Mouse (Mus musculus): Measurements from ENCODE around the gene 4930430F08Rik. TPM values are rescaled to one million over a fixed set of nuclear protein-coding genes. Genes with fewer than 3 reads are reported as not detected.

4930430F08Rik gene
- polyA plus RNA-seq (2015; fragmentation: Nextera tagmentation; extraction: Ambion mirVana), result 14.4 and 17.8 TPM in 2 replicates

DNA sequence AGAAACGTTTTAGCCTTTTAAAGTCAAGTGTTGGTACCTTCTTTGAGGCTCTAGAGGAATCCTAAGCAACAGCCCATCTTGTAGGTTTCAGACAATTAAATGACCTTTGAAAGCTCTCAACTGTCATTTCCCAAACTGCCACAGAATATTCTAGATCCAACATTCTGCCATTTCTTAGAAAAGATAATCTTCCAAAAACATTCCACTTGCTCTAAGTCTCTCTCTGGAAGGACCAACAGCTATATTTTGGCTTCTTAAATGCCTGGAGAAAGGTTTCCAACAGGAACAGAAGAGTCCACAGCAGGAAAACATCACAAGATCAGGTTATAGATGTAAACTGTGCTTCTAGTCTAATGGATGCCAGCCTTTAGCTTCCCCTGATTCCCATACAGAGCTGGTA lies at the start of gene 4930430F08Rik, which contains the start of gene 1700017N19Rik:
Gene 4930430F08Rik (minus strand): TSS at position 101 of the 400 bp plus-strand sequence.
Gene 1700017N19Rik (plus strand): TSS at position 162 of the 400 bp plus-strand sequence.
- H3K9me3 ChIP-seq (ENCODE audit: control insufficient read depth, low read length), result no peaks in the 10 kb centered on the region
- 72% methylated on average over 1 of the region's 1 CpGs for WGBS
- ATAC-seq, result no peak
- H3K4me2 ChIP-seq (ENCODE audit: low read length), result peak within 1 kb of the TSS; percentile 87
- H3K36me3 ChIP-seq (ENCODE audit: control insufficient read depth, insufficient read depth, low read length), result no peaks in the 10 kb centered on the region
- H3K4me1 ChIP-seq (ENCODE audit: control insufficient read depth, insufficient read depth, low read depth, low read length), result peaks cover 6% of the 10 kb centered on the region; the same call in 1 of the 2 replicates
- H3K27me3 ChIP-seq (replicated peaks; ENCODE audit: control insufficient read depth, insufficient read depth, low read length), result no peaks in the 10 kb centered on the region
- H3K27ac ChIP-seq (ENCODE audit: low read depth, low read length), result no peak within 1 kb of the TSS
- H3K9ac ChIP-seq (ENCODE audit: low read depth, low read length), result no peak within 1 kb of the TSS; the same call in 1 of the 2 replicates
- H3K4me3 ChIP-seq (ENCODE audit: low read length), result peak within 1 kb of the TSS; percentile 91

DNA sequence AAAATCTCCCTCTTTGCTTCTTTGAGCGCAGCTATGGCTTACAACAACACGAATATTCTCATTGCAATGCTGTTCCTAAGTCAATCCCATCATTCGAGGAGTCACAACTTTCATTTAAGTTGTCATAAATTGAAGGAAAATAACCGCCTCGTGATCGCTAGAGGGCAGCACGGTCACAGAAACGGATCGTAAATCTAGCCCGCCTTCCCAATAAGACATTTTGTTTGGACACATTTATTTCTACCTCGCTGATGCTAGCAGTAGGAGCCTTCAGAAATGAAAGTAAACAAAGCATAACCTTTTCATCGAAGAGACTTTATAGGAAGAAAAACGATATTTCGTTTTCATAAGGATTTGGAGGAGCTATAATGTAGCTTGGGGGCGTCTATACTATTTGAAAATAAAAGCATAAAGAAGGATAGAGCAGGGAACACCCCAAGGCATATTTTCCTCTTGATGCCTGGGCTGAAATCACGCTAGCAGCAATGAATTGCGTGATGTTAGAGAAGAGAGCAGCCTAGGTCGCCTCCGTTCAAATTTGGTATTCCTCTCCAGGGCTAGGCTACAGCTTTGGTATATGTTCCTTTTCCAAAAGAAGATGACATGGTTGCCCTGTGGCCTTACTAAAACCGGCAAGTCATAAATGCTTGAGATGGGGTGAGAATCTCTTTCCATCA lies 39.7 kb upstream of the 4930430F08Rik start:
- Histone ChIP-seq H3K4me1 (ENCODE audit: control insufficient read depth, insufficient read depth, low read depth, low read length) (no peaks in the 10 kb centered on the region), H3K9ac (ENCODE audit: low read depth, low read length) (peak overlapping the region; percentile 48), H3K9me3 (ENCODE audit: control insufficient read depth, low read length) (no peaks in the 10 kb centered on the region), H3K27ac (ENCODE audit: low read depth, low read length) (peak overlapping the region; percentile 71), H3K4me2 (ENCODE audit: low read length) (peak overlapping the region; percentile 49), H3K36me3 (ENCODE audit: control insufficient read depth, insufficient read depth, low read length) (no peaks in the 10 kb centered on the region), H3K4me3 (ENCODE audit: low read length) (0 out of 2 replicates have a peak overlapping the region, but pooled peaks have one; percentile 15), H3K27me3 (replicated peaks; ENCODE audit: control insufficient read depth, insufficient read depth, low read length) (no peaks in the 10 kb centered on the region)
- 23% methylated on average over 20 of the region's 20 CpGs for WGBS
- peak; percentile 89 for ATAC-seq

DNA sequence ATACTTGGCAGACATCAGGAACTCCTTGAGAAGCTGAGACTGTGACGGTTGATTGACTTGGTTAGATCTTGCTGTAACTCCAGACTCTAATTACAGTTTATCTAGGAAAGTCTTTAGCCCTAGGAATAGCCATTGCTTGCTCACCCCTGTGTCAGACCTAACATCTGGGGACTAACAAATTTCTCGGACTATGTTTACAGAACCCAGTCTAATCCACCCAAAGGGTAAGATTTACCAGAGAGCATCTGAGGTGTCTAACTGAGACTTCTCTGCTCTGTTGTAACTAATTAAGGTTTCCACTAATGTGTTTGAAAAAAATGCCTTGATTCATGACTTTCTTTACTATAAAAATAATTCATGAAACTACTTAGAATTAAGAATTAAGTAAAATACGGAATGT lies 32.3 kb upstream of the 4930430F08Rik start:
- Histone ChIP-seq H3K36me3 (ENCODE audit: control insufficient read depth, insufficient read depth, low read length) (no peaks in the 10 kb centered on the region), H3K27me3 (replicated peaks; ENCODE audit: control insufficient read depth, insufficient read depth, low read length) (no peaks in the 10 kb centered on the region), H3K4me2 (ENCODE audit: low read length) (no peak overlapping the region), H3K27ac (ENCODE audit: low read depth, low read length) (no peak overlapping the region), H3K9me3 (ENCODE audit: control insufficient read depth, low read length) (no peaks in the 10 kb centered on the region), H3K4me3 (ENCODE audit: low read length) (no peak overlapping the region), H3K4me1 (ENCODE audit: control insufficient read depth, insufficient read depth, low read depth, low read length) (no peaks in the 10 kb centered on the region), H3K9ac (ENCODE audit: low read depth, low read length) (no peak overlapping the region)
- ATAC-seq, result no peak
- WGBS, result 91% methylated on average over 3 of the region's 3 CpGs

DNA sequence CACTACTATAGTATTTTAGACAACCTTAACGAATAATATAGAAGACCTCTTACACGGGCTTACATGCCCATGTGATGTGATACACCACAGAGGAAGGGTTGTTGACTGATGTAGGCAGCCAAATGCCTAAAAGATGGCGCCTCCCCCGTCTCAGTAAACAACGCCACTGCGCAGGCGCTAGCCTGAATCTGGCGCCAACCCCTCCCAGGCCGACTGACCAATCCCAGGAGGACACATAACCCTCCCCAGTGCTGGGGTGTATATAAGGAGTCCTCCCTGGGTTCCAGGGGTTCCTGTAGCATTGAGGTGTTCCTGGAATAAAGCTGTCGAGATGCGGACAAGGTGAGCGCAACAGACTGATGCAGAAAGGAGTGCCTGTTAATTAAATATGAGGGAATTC lies 29.8 kb upstream of the 4930430F08Rik start:
- Histone ChIP-seq H3K27me3 (replicated peaks; ENCODE audit: control insufficient read depth, insufficient read depth, low read length) (no peaks in the 10 kb centered on the region), H3K4me2 (ENCODE audit: low read length) (no peak overlapping the region), H3K27ac (ENCODE audit: low read depth, low read length) (no peak overlapping the region), H3K4me3 (ENCODE audit: low read length) (no peak overlapping the region), H3K9ac (ENCODE audit: low read depth, low read length) (no peak overlapping the region), H3K36me3 (ENCODE audit: control insufficient read depth, insufficient read depth, low read length) (no peaks in the 10 kb centered on the region), H3K4me1 (ENCODE audit: control insufficient read depth, insufficient read depth, low read depth, low read length) (no peaks in the 10 kb centered on the region), H3K9me3 (ENCODE audit: control insufficient read depth, low read length) (no peaks in the 10 kb centered on the region)
- no peak for ATAC-seq
- WGBS, result 96% methylated on average over 12 of the region's 12 CpGs

DNA sequence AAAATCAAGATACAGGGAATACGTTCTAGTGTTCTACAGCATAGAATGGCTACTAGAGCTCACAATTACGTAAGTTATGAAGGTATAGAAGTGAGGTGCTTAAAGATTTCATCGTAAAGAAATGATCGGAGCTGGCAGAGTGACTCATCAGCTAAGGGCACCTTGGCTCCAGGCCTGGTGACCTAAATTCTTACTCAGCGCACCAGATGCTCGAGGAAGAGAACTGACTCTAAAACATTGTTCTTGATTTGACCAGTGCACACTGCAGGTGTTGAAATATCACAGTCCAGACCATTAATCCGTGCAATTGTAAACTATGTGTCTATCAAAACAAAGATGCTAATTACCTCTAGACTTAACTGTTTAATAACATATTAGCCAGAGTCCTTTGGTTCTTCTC lies 29.3 kb upstream of the 4930430F08Rik start:
- no peaks in the 10 kb centered on the region for H3K4me1 ChIP-seq (ENCODE audit: control insufficient read depth, insufficient read depth, low read depth, low read length)
- no peaks in the 10 kb centered on the region for H3K27me3 ChIP-seq (replicated peaks; ENCODE audit: control insufficient read depth, insufficient read depth, low read length)
- H3K36me3 ChIP-seq (ENCODE audit: control insufficient read depth, insufficient read depth, low read length), result no peaks in the 10 kb centered on the region
- H3K9ac ChIP-seq (ENCODE audit: low read depth, low read length), result no peak overlapping the region
- H3K27ac ChIP-seq (ENCODE audit: low read depth, low read length), result no peak overlapping the region
- H3K9me3 ChIP-seq (ENCODE audit: control insufficient read depth, low read length), result no peaks in the 10 kb centered on the region
- H3K4me3 ChIP-seq (ENCODE audit: low read length), result no peak overlapping the region
- no peak for ATAC-seq
- no peak overlapping the region for H3K4me2 ChIP-seq (ENCODE audit: low read length)
- 94% methylated on average over 7 of the region's 7 CpGs for WGBS

DNA sequence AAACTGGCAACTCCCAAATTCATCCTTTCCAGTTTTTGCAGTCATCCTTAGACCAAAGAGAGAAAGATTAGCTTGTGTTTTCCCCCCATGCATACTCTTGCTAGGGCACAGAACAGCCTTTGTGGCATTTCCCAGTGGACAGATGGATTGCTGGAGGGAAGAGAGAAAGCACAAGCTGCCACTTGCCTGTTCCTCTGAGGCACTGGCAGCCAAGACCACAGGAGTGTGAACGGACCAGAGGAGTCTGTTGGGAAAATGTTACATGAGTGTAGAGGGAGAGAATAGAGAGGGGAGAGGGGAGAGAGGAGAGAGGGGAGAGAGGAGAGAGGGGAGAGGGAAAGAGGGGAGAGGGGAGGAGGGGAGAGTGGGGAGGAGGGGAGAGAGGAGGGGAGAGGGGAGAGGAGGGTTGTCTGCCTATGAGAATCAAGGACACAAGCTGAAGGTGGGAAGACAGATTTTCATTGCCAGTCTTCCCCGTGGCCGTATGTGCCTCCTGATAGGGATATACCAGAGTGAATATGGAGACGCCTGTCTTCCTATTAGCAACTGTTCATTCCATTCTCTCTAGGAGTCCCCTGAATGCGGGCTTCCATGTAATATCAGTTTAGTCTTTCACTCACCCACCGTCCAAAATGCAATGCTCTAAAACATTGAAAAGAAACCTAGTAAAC lies 27.1 kb upstream of the 4930430F08Rik start:
- no peak overlapping the region for H3K9ac ChIP-seq (ENCODE audit: low read depth, low read length)
- H3K4me1 ChIP-seq (ENCODE audit: control insufficient read depth, insufficient read depth, low read depth, low read length), result no peaks in the 10 kb centered on the region
- H3K27ac ChIP-seq (ENCODE audit: low read depth, low read length), result no peak overlapping the region
- 0 out of 2 replicates have a peak, but pooled peaks have one; percentile 63 for ATAC-seq
- H3K9me3 ChIP-seq (ENCODE audit: control insufficient read depth, low read length), result no peaks in the 10 kb centered on the region
- WGBS, result 57% methylated on average over 6 of the region's 6 CpGs
- H3K27me3 ChIP-seq (replicated peaks; ENCODE audit: control insufficient read depth, insufficient read depth, low read length), result no peaks in the 10 kb centered on the region
- no peak overlapping the region for H3K4me3 ChIP-seq (ENCODE audit: low read length)
- H3K36me3 ChIP-seq (ENCODE audit: control insufficient read depth, insufficient read depth, low read length), result no peaks in the 10 kb centered on the region
- H3K4me2 ChIP-seq (ENCODE audit: low read length), result no peak overlapping the region

DNA sequence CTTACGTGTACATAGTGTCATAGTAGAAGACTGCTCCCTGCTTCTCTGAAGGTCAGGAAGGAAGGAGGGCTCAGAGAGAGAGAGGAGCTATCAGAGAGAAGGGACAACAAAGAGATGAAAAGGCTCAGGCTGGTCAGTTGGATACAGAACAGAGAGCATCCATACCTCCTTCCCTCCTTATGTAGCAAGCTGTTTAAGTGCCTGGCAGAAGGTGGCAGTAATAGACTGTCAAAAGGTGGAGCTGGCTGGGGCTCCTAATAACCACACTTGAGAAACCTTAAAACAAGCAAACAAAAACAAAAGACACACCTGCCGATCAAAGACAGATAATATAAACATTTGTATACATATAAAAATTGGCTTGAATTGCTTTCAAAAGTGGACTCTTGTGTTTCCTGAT lies 14.0 kb upstream of the 4930430F08Rik start:
- WGBS, result 80% methylated on average over 2 of the region's 2 CpGs
- no peak overlapping the region for H3K4me3 ChIP-seq (ENCODE audit: low read length)
- H3K27ac ChIP-seq (ENCODE audit: low read depth, low read length), result no peak overlapping the region
- no peak overlapping the region for H3K4me2 ChIP-seq (ENCODE audit: low read length)
- ATAC-seq, result peak; percentile 93
- H3K4me1 ChIP-seq (ENCODE audit: control insufficient read depth, insufficient read depth, low read depth, low read length), result no peaks in the 10 kb centered on the region
- no peaks in the 10 kb centered on the region for H3K9me3 ChIP-seq (ENCODE audit: control insufficient read depth, low read length)
- no peaks in the 10 kb centered on the region for H3K36me3 ChIP-seq (ENCODE audit: control insufficient read depth, insufficient read depth, low read length)
- no peak overlapping the region for H3K9ac ChIP-seq (ENCODE audit: low read depth, low read length)
- H3K27me3 ChIP-seq (replicated peaks; ENCODE audit: control insufficient read depth, insufficient read depth, low read length), result no peaks in the 10 kb centered on the region

DNA sequence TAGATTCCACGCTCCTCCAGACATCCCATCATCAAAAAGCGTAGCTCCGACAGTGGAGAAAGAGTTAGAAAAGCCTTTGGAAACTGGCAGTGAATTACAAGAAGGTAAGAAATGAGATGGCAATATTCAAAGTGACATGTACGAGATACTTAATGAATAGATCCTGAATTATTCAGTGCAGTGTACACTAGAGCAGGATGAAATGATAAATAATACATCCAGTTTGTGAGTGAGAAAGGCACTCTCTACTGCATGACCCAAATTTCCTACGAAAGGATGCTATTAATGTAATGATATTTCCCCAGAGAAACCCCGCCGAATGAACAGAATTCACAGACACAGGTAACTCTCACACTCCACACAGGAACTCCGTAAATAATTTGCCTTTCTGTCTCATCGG lies 13.3 kb upstream of the 4930430F08Rik start:
- H3K27me3 ChIP-seq (replicated peaks; ENCODE audit: control insufficient read depth, insufficient read depth, low read length), result no peaks in the 10 kb centered on the region
- H3K4me2 ChIP-seq (ENCODE audit: low read length), result no peak overlapping the region
- H3K36me3 ChIP-seq (ENCODE audit: control insufficient read depth, insufficient read depth, low read length), result no peaks in the 10 kb centered on the region
- no peaks in the 10 kb centered on the region for H3K4me1 ChIP-seq (ENCODE audit: control insufficient read depth, insufficient read depth, low read depth, low read length)
- WGBS, result 68% methylated on average over 9 of the region's 9 CpGs
- no peak overlapping the region for H3K9ac ChIP-seq (ENCODE audit: low read depth, low read length)
- no peaks in the 10 kb centered on the region for H3K9me3 ChIP-seq (ENCODE audit: control insufficient read depth, low read length)
- no peak; the same call in 1 of the 2 replicates for ATAC-seq
- no peak overlapping the region for H3K4me3 ChIP-seq (ENCODE audit: low read length)
- no peak overlapping the region for H3K27ac ChIP-seq (ENCODE audit: low read depth, low read length)

DNA sequence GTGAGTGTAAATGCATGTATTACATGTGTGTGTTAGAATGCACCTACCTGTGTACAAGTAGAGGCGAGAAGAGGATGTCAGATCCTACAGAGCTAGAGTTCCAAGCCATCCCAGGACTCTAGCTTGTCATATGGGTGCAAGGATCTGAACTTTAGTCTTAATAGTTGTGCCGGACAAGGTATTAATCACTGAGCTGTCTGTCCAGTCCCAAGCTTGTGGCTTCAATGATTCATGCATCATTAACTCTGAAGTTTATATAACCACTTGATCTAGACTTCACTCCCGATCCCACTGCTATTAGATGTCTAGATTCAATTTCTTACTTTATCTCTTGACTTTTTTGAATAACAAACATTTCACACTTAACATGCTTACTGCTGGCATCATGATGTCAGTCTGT lies 8.1 kb upstream of the 4930430F08Rik start:
- H3K9me3 ChIP-seq (ENCODE audit: control insufficient read depth, low read length), result no peaks in the 10 kb centered on the region
- 85% methylated on average over 3 of the region's 3 CpGs for WGBS
- ATAC-seq, result no peak
- H3K4me1 ChIP-seq (ENCODE audit: control insufficient read depth, insufficient read depth, low read depth, low read length), result no peaks in the 10 kb centered on the region
- H3K36me3 ChIP-seq (ENCODE audit: control insufficient read depth, insufficient read depth, low read length), result no peaks in the 10 kb centered on the region
- no peaks in the 10 kb centered on the region for H3K27me3 ChIP-seq (replicated peaks; ENCODE audit: control insufficient read depth, insufficient read depth, low read length)
- H3K27ac ChIP-seq (ENCODE audit: low read depth, low read length), result no peak overlapping the region
- H3K4me3 ChIP-seq (ENCODE audit: low read length), result no peak overlapping the region
- H3K4me2 ChIP-seq (ENCODE audit: low read length), result no peak overlapping the region
- no peak overlapping the region for H3K9ac ChIP-seq (ENCODE audit: low read depth, low read length)

All from hindbrain, embryonic 16.5 days (tissue).